Mouse (Mus musculus) spleen, embryonic (tissue): ENCODE measurements at regions not wholly inside any gene's neighbourhood (a gene's known extent, or its start where the extent isn't known, plus 50 kb on each side); places are given as distances from the start of the nearest gene placed in this dataset.

Experiments
- CTCF ChIA-PET: fragments of 350-600 bp; sonication (Branson Sonifier 250); formaldehyde crosslinking; loops from one replicate; lab custom pipeline; 2022; lab: Charles Lee

DNA sequence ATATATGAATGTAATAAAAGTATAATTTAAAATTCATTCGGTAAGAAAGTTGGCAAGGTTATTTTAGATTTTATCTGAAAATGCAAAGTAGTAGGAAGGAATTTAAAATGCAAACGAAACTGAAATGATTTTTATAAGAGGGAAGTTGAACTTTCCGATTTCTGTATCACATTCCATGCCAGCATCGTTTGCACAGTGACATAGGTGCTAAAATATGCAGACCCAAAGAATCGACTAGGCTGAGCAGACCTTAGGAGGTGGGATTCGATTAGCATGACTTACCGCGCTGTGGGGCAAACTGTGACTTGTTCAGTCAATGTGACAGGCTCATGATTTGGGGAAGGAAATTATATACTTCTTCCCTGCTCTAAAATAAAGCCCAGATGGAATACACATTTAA is 596.2 kb downstream of the Gm19410 start:
- CTCF ChIA-PET = no interaction called here

- CTCF ChIA-PET = no interaction called here
Observed at GRCm38 (mm10) chr8:36363291-36363690, 597.7 kb downstream of the Gm19410 start.

DNA sequence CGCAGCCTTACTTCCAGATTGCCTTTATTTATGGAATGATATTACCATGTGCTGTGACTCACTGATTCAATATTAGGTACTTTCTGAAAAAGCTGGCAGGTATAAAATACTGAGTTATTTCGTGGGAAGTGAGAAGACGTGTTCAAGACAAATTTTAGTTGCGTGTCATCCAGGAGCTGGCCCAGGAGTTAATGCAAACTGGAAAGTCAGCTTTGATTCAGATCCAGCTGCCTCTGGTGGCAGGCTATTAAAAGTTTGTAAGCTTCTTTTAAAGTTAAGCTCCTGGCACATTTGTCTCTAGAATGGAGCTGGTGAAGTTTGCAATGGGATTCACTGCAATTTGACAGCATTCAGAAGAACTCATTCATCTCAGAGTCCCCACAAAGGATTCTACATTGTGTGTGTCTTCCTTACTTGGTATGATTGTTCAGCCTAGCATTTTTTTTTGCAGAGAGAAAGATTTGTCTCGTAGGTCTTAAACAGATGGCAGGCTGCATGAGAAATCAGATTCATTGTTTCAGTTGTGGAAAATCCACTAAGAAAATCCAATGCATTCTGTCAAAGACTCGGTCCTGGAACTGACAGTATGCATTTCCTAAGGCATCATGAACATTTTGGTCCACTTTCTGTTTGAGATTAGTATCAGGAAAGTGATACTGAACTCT is 599.1 kb downstream of the Gm19410 start:
- CTCF ChIA-PET = no interaction called here

DNA sequence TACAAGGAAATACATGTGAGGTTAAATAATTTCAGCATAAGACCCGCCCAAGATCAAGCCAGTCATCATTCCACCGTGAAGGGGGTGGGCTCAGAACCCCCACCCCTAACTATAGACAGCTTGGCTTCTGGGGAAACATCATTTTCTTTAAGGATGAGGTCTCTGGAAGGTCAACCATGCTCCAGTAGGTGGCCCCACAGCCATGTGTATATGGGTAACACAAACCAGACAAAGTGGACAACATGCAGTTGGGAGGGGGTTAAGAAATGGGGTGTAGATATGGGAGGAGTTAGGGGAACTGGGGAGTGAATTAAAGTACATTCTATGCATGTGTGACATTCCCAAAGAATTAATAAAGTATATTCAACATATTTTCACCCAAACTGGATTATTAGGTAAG is 600.4 kb downstream of the Gm19410 start:
- CTCF ChIA-PET = no interaction called here

DNA sequence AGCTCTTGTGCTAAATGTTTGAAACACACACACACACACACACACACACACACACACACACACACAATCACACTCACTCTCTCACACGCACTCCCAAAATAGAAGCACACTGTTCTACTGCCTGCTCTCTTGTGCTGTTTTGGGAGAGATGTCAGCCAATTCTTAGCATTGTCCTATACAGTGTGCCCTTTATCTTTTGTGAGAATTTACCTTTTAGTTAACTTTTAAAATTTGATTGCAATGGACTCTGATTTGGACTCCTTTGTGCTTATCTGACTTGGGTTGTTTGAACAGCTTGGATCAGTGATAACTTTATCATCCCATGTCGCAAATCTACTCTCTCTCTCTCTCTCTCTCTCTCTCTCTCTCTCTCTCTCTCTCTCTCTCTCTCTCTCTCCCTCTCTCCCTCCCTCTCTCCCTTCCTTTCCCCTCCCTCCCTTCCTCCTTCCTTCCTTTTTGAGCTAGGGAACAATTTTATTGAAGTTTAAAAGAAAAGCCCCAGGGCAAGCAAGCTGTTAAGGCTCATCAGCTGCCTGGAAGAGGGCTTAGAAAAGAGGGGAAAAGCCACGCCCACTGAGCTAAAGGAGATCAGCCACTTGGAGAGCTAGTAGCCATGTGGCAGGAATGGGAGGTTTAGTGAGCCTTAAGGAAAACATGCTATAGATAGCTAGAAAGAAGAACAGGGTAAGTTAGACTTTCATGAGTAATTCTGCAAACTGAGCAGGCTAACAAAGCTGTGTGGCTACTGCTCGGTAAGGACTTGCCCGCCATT is 611.2 kb downstream of the Gm19410 start:
- CTCF ChIA-PET = no interaction called here

GRCm38 (mm10) chr8:36394487-36394886 is 598.9 kb upstream of the AI429214 start:
- CTCF ChIA-PET = no interaction called here

GRCm38 (mm10) chr8:36396493-36396892 is 596.9 kb upstream of the AI429214 start:
- CTCF ChIA-PET = no interaction called here

GRCm38 (mm10) chr8:36406706-36407105 is 586.7 kb upstream of the AI429214 start:
- CTCF ChIA-PET = no interaction called here
